Mouse (Mus musculus) neural tube, embryonic 13.5 days (tissue): ENCODE data around the gene F12. TPM values are rescaled to one million over a fixed set of nuclear protein-coding genes. Genes with fewer than 3 reads are reported as not detected.
A peak's percentile ranks its signal among the peaks of the same experiment; 100 is the strongest.
"Not testable (repeated sequence)": the region's sequence is repeated elsewhere in the genome, so short reads cannot be mapped to it uniquely, and the experiment has no call there.

Source experiments
- ATAC-seq: fragments of 200-750 bp; cut with Nextera tagmentation; 2 replicates; pipeline ENCODE4 v1.8.0; 2017; ENCODE audit warnings: low read depth, mild to moderate bottlenecking, moderate TSS enrichment, moderate library complexity
- H3K27ac ChIP-seq: fragments of 300-500 bp; sonication (generic); replicated peaks from 2 replicates; pipeline ENCODE4 v1.5.1; 2015; ENCODE audit warnings: moderate library complexity, mild to moderate bottlenecking, inconsistent platforms
- H3K27me3 ChIP-seq: fragments of 300-500 bp; sonication (generic); 2 replicates; pipeline ENCODE4 v1.6.1; 2015; ENCODE audit warnings: mild to moderate bottlenecking, inconsistent platforms
- H3K36me3 ChIP-seq: fragments of 300-500 bp; sonication (generic); 2 replicates; pipeline ENCODE4 v1.6.1; 2015; ENCODE audit warnings: mild to moderate bottlenecking, inconsistent platforms
- H3K4me1 ChIP-seq: fragments of 300-500 bp; sonication (generic); replicated peaks from 2 replicates; pipeline ENCODE4 v1.6.1; 2015; ENCODE audit warnings: inconsistent platforms
- H3K4me2 ChIP-seq: fragments of 300-500 bp; sonication (generic); 2 replicates; pipeline ENCODE4 v1.6.1; 2015; ENCODE audit warnings: inconsistent platforms, mild to moderate bottlenecking, moderate library complexity
- H3K4me3 ChIP-seq: fragments of 300-500 bp; sonication (generic); 2 replicates; pipeline ENCODE4 v1.5.1; 2015; ENCODE audit warnings: mild to moderate bottlenecking, inconsistent platforms
- H3K9ac ChIP-seq: fragments of 300-500 bp; sonication (generic); 2 replicates; pipeline ENCODE4 v1.6.1; 2015; ENCODE audit warnings: moderate library complexity, mild to moderate bottlenecking, inconsistent platforms
- H3K9me3 ChIP-seq: fragments of 300-500 bp; sonication (generic); 2 replicates; pipeline ENCODE4 v1.6.1; 2016; ENCODE audit warnings: inconsistent platforms
- WGBS: fragments of 180-500 bp; shearing (Covaris S2); methylation state at CpG from one replicate; pipeline ENCODE4 v1.1.7; 2015; 5-methylcytosine and 5-hydroxymethylcytosine counted together
- polyA plus RNA-seq: library from polyadenylated mRNA; unstranded; fragments of >200 nt; fragmentation: Nextera tagmentation; extraction: Ambion mirVana; gene quantifications from 2 replicates; pipeline ENCODE4 v1.2.1, GENCODE M21; 2015

The F12 gene
- polyA plus RNA-seq, 1 experiment from 2014 or later: not detected

GRCm38 (mm10) chr13:55447543-55447943 is 20.9 kb upstream of the F12 start:
- ATAC-seq: no peak
- Histone ChIP-seq H3K4me3 (no peak overlapping the region), H3K4me2 (no peak overlapping the region), H3K27ac (no peak overlapping the region), H3K4me1 (peaks cover 37% of the 10 kb centered on the region), H3K9me3 (no peaks in the 10 kb centered on the region), H3K9ac (peak overlapping the region; percentile 95), H3K27me3 (no peaks in the 10 kb centered on the region), H3K36me3 (peaks cover 33% of the 10 kb centered on the region)
- WGBS: 55% methylated on average over 3 of the region's 3 CpGs

GRCm38 (mm10) chr13:55446483-55447105 is 20.0 kb upstream of the F12 start:
- Histone ChIP-seq H3K27me3 (no peaks in the 10 kb centered on the region), H3K9ac (peak overlapping the region; percentile 95), H3K27ac (no peak overlapping the region), H3K4me1 (peaks cover 37% of the 10 kb centered on the region), H3K4me2 (peak overlapping the region; percentile 84), H3K36me3 (peaks cover 23% of the 10 kb centered on the region), H3K4me3 (peak overlapping the region; percentile 90), H3K9me3 (no peaks in the 10 kb centered on the region)
- no peak for ATAC-seq
- 86% methylated on average over 6 of the region's 6 CpGs for whole genome bisulfite sequencing

- Histone ChIP-seq H3K4me2 (peak overlapping the region; percentile 84), H3K9me3 (no peaks in the 10 kb centered on the region), H3K9ac (peak overlapping the region; percentile 95), H3K27ac (peak overlapping the region; percentile 94), H3K27me3 (no peaks in the 10 kb centered on the region), H3K36me3 (peaks cover 13% of the 10 kb centered on the region), H3K4me3 (peak overlapping the region; percentile 90), H3K4me1 (peaks cover 37% of the 10 kb centered on the region)
- WGBS: under 1% methylated on average over 59 of the region's 66 CpGs
- peak; percentile 49 for ATAC-seq
Observed at GRCm38 (mm10) chr13:55445361-55446091, 18.9 kb upstream of the F12 start.

GRCm38 (mm10) chr13:55444937-55445315 is 18.3 kb upstream of the F12 start, which contains the start of gene Grk6:
Grk6 (plus strand) TSS chr13:55445072.
- ATAC-seq: peak; percentile 97
- no peaks in the 10 kb centered on the region for H3K27me3 ChIP-seq
- no peaks in the 10 kb centered on the region for H3K9me3 ChIP-seq
- H3K4me1 ChIP-seq: peaks cover 37% of the 10 kb centered on the region
- H3K4me3 ChIP-seq: peak within 1 kb of the TSS; percentile 90
- peak within 1 kb of the TSS; percentile 84 for H3K4me2 ChIP-seq
- H3K9ac ChIP-seq: peak within 1 kb of the TSS; percentile 95
- H3K36me3 ChIP-seq: peaks cover 7% of the 10 kb centered on the region
- peak within 1 kb of the TSS; percentile 94 for H3K27ac ChIP-seq
- under 1% methylated on average over 34 of the region's 35 CpGs for WGBS

- Histone ChIP-seq H3K4me1 (peaks cover 37% of the 10 kb centered on the region), H3K4me3 (peak overlapping the region; percentile 90), H3K9me3 (no peaks in the 10 kb centered on the region), H3K27ac (peak overlapping the region; percentile 94), H3K4me2 (peak overlapping the region; percentile 84), H3K27me3 (no peaks in the 10 kb centered on the region), H3K9ac (peak overlapping the region; percentile 76), H3K36me3 (0 out of 2 replicates have a peak, but pooled peaks cover 1% of the 10 kb centered on the region)
- WGBS: 1% methylated on average over 33 of the region's 33 CpGs
- ATAC-seq: peak; percentile 80
Observed at GRCm38 (mm10) chr13:55444286-55444936, 17.8 kb upstream of the F12 start.

GRCm38 (mm10) chr13:55443799-55444285 is 17.2 kb upstream of the F12 start:
- no peak for ATAC-seq
- Histone ChIP-seq H3K36me3 (no peaks in the 10 kb centered on the region), H3K9ac (peak overlapping the region; percentile 76), H3K9me3 (no peaks in the 10 kb centered on the region), H3K4me3 (peak overlapping the region; percentile 90), H3K4me2 (peak overlapping the region; percentile 84), H3K4me1 (peaks cover 37% of the 10 kb centered on the region), H3K27ac (peak overlapping the region; percentile 94), H3K27me3 (no peaks in the 10 kb centered on the region)
- 34% methylated on average over 9 of the region's 9 CpGs for WGBS

- H3K9ac ChIP-seq, H3K27ac ChIP-seq, H3K27me3 ChIP-seq, H3K4me2 ChIP-seq, ATAC-seq, H3K4me1 ChIP-seq, H3K9me3 ChIP-seq, H3K36me3 ChIP-seq, H3K4me3 ChIP-seq: not testable (repeated sequence)
- WGBS: 91% methylated on average over 15 of the region's 15 CpGs
Observed at GRCm38 (mm10) chr13:55437111-55437629, 10.6 kb upstream of the F12 start.

- Histone ChIP-seq H3K27me3 (no peaks in the 10 kb centered on the region), H3K9ac (no peak overlapping the region), H3K4me2 (no peak overlapping the region), H3K27ac (no peak overlapping the region), H3K9me3 (no peaks in the 10 kb centered on the region; the same call in 1 of the 2 replicates), H3K4me3 (no peak overlapping the region), H3K36me3 (no peaks in the 10 kb centered on the region), H3K4me1 (no peaks in the 10 kb centered on the region)
- 74% methylated on average over 10 of the region's 10 CpGs for WGBS
- no peak for ATAC-seq
Observed at GRCm38 (mm10) chr13:55431889-55432685, 5.5 kb upstream of the F12 start.

GRCm38 (mm10) chr13:55430566-55430965 is 4.0 kb upstream of the F12 start:
- peaks cover 5% of the 10 kb centered on the region; the same call in 1 of the 2 replicates for H3K27me3 ChIP-seq
- no peaks in the 10 kb centered on the region; the same call in 1 of the 2 replicates for H3K9me3 ChIP-seq
- H3K27ac ChIP-seq: no peak overlapping the region
- no peak for ATAC-seq
- H3K4me2 ChIP-seq: no peak overlapping the region
- no peak overlapping the region for H3K4me3 ChIP-seq
- WGBS: 74% methylated on average over 2 of the region's 2 CpGs
- no peak overlapping the region for H3K9ac ChIP-seq
- no peaks in the 10 kb centered on the region for H3K36me3 ChIP-seq
- H3K4me1 ChIP-seq: no peaks in the 10 kb centered on the region

- Histone ChIP-seq H3K36me3 (no peaks in the 10 kb centered on the region), H3K4me2 (no peak overlapping the region), H3K9ac (no peak overlapping the region), H3K27ac (no peak overlapping the region), H3K4me1 (no peaks in the 10 kb centered on the region), H3K27me3 (peaks cover 5% of the 10 kb centered on the region; the same call in 1 of the 2 replicates), H3K4me3 (no peak overlapping the region), H3K9me3 (no peaks in the 10 kb centered on the region; the same call in 1 of the 2 replicates)
- 78% methylated on average over 12 of the region's 12 CpGs for WGBS
- ATAC-seq: no peak
Observed at GRCm38 (mm10) chr13:55429226-55429888, 2.8 kb upstream of the F12 start.
